ENCODE assay signal across 15 mouse cellular contexts in genomic region chr1:193989956-193990675, GRCm38 (mm10).
A peak's percentile ranks its signal among the peaks of the same experiment; 100 is the strongest.
DNase-seq lines count a peak whose midpoint lies in the region; ATAC-seq and TF ChIP-seq lines count a peak whose summit lies in the region.
"Had no signal": no experiment of that assay in that cellular context is flagged by ENCODE, and none has a peak within 500 bp of the region (broad histone marks: within the 10 kb centered on the region; RNA-seq: fewer than 3 reads in every experiment).

No protein-coding gene starts in this region.

- no peak overlapping the region for H3K4me3 ChIP-seq in forebrain, embryonic 11.5 days (ENCODE audit: low read depth, low read length)
- no peak overlapping the region for H3K4me3 ChIP-seq in forebrain, embryonic 10.5 days
- no peak overlapping the region for H3K4me3 ChIP-seq in lung, postnatal 0 days (ENCODE audit: low read depth, low read length)
- H3K4me3 ChIP-seq in neural tube, embryonic 15.5 days (replicated peaks): no peak overlapping the region
- H3K4me3 ChIP-seq: embryonic facial prominence, embryonic 15.5 days had no signal

- H3K27ac ChIP-seq in forebrain, embryonic 11.5 days (ENCODE audit: low read depth, low read length): no peak overlapping the region
- H3K27ac ChIP-seq in forebrain, embryonic 10.5 days: no peak overlapping the region
- H3K27ac ChIP-seq in lung, postnatal 0 days (ENCODE audit: low read length): no peak overlapping the region
- H3K27ac ChIP-seq in neural tube, embryonic 15.5 days (replicated peaks): peak overlapping the region; percentile 85
- H3K27ac ChIP-seq: embryonic facial prominence, embryonic 15.5 days; macrophage had no signal

- 66% methylated on average over 10 of the region's 10 CpGs for WGBS in forebrain, embryonic 11.5 days
- WGBS in forebrain, embryonic 10.5 days: 72% methylated on average over 10 of the region's 10 CpGs
- 65% methylated on average over 10 of the region's 10 CpGs for WGBS in lung, postnatal 0 days
- 25% methylated on average over 10 of the region's 10 CpGs for WGBS in neural tube, embryonic 15.5 days

- TF ChIP-seq EP300 in lung, postnatal 0 days (IDR thresholded peaks at IDR 0.05): no peak

- no peaks in the 10 kb centered on the region for H3K9me3 ChIP-seq in forebrain, embryonic 11.5 days (ENCODE audit: control insufficient read depth, low read length)
- no peaks in the 10 kb centered on the region for H3K9me3 ChIP-seq in forebrain, embryonic 10.5 days
- no peaks in the 10 kb centered on the region for H3K9me3 ChIP-seq in lung, postnatal 0 days (ENCODE audit: low read length)
- H3K9me3 ChIP-seq in neural tube, embryonic 15.5 days (replicated peaks): no peaks in the 10 kb centered on the region
- H3K9me3 ChIP-seq: embryonic facial prominence, embryonic 15.5 days; G1E had no signal

- H3K4me2 ChIP-seq in forebrain, embryonic 11.5 days (ENCODE audit: low read depth, low read length, severe bottlenecking): no peak overlapping the region
- no peak overlapping the region for H3K4me2 ChIP-seq in lung, postnatal 0 days (replicated peaks; ENCODE audit: low read depth, low read length)
- peak overlapping the region; percentile 48 for H3K4me2 ChIP-seq in neural tube, embryonic 15.5 days
- H3K4me2 ChIP-seq: embryonic facial prominence, embryonic 15.5 days had no signal

- H3K36me3 ChIP-seq in forebrain, embryonic 11.5 days (ENCODE audit: control insufficient read depth, insufficient read depth, low read length): no peaks in the 10 kb centered on the region
- no peaks in the 10 kb centered on the region for H3K36me3 ChIP-seq in forebrain, embryonic 10.5 days (replicated peaks)
- no peaks in the 10 kb centered on the region for H3K36me3 ChIP-seq in lung, postnatal 0 days (ENCODE audit: insufficient read depth, low read length)
- no peaks in the 10 kb centered on the region for H3K36me3 ChIP-seq in neural tube, embryonic 15.5 days
- H3K36me3 ChIP-seq: embryonic facial prominence, embryonic 15.5 days; G1E had no signal

- no peaks in the 10 kb centered on the region for H3K27me3 ChIP-seq in forebrain, embryonic 11.5 days (ENCODE audit: control insufficient read depth, insufficient read depth, low read length)
- H3K27me3 ChIP-seq in forebrain, embryonic 10.5 days (ENCODE audit: poor library complexity, severe bottlenecking): peaks cover 9% of the 10 kb centered on the region; the same call in 1 of the 2 replicates
- no peaks in the 10 kb centered on the region for H3K27me3 ChIP-seq in lung, postnatal 0 days (replicated peaks; ENCODE audit: insufficient read depth, low read length)
- no peaks in the 10 kb centered on the region for H3K27me3 ChIP-seq in neural tube, embryonic 15.5 days (replicated peaks)
- H3K27me3 ChIP-seq: embryonic facial prominence, embryonic 15.5 days had no signal

- TF ChIP-seq CTCF in lung, postnatal 0 days (IDR thresholded peaks at IDR 0.05): no peak

- peaks cover 7% of the 10 kb centered on the region; the same call in 1 of the 2 replicates for H3K4me1 ChIP-seq in forebrain, embryonic 11.5 days (replicated peaks; ENCODE audit: control insufficient read depth, insufficient read depth, low read length)
- H3K4me1 ChIP-seq in forebrain, embryonic 10.5 days: peaks cover 18% of the 10 kb centered on the region
- no peaks in the 10 kb centered on the region for H3K4me1 ChIP-seq in lung, postnatal 0 days (ENCODE audit: insufficient read depth, low read depth, low read length)
- H3K4me1 ChIP-seq in neural tube, embryonic 15.5 days: peaks cover 24% of the 10 kb centered on the region

- ATAC-seq in forebrain, embryonic 11.5 days (replicated peaks; ENCODE audit: low FRiP score): peak; percentile 67; the same call in 1 of the 2 replicates
- peak; percentile 19; the same call in 1 of the 2 replicates for ATAC-seq in lung, postnatal 0 days
- peak; percentile 51 for ATAC-seq in neural tube, embryonic 15.5 days (ENCODE audit: low FRiP score)

- no peak overlapping the region for H3K9ac ChIP-seq in forebrain, embryonic 11.5 days (ENCODE audit: low read length)
- H3K9ac ChIP-seq in lung, postnatal 0 days (replicated peaks; ENCODE audit: low read depth): no peak overlapping the region
- no peak overlapping the region for H3K9ac ChIP-seq in neural tube, embryonic 15.5 days (replicated peaks)
- H3K9ac ChIP-seq: embryonic facial prominence, embryonic 15.5 days had no signal

- no peak for DNase-seq in forebrain, embryonic 11.5 days (ENCODE audit: low spot score)
- no peak for DNase-seq in forebrain, embryonic 10.5 days (ENCODE audit: extremely low spot score, low spot score)
- DNase-seq in lung, postnatal 0 days (ENCODE audit: low spot score): peak; percentile 24
- no peak for DNase-seq in lung, adult 18-20 months
- DNase-seq in layer of hippocampus, adult 9-11 months: peak; percentile 36
- no peak for DNase-seq in thymus, adult 18-20 months
- no peak for DNase-seq in right cerebral cortex, postnatal 36 days (ENCODE audit: low spot score in 2 of 2)
- DNase-seq: gastrocnemius, postnatal 25 days; heart, postnatal 14 days; left cerebral cortex, postnatal 4 days; thymus, postnatal 25 days had no signal

Comparison
In these comparisons a context has a peak if more than half of its experiments do, and no peak if none do; other contexts are left out.
1. DNase-seq: peak in lung, postnatal 0 days (single experiment) and layer of hippocampus, adult 9-11 months (single experiment); none in forebrain, embryonic 11.5 days (single experiment), forebrain, embryonic 10.5 days (single experiment), lung, adult 18-20 months (0 of 2), thymus, adult 18-20 months (0 of 2) and right cerebral cortex, postnatal 36 days (0 of 2).
2. Peak in every context shown above with its lines, with median percentiles within 50 percentile points of each other: ATAC-seq.